Mouse (Mus musculus) liver, embryonic 16.5 days (tissue): Measurements from ENCODE around the gene Mfsd14a. TPM values are rescaled to one million over a fixed set of nuclear protein-coding genes. Genes with fewer than 3 reads are reported as not detected.

ENCODE experiments used
- ATAC-seq: fragments of 200-750 bp; cut with Nextera tagmentation; 2 replicates; pipeline ENCODE4 v1.8.0; 2017; ENCODE audit warnings: low read depth, mild to moderate bottlenecking, moderate number of reproducible peaks, moderate library complexity
- H3K27ac ChIP-seq: fragments of 300-500 bp; sonication (generic); 2 replicates; pipeline ENCODE4 v1.5.1; 2014; ENCODE audit warnings: mild to moderate bottlenecking, low read length
- H3K27me3 ChIP-seq: fragments of 300-500 bp; sonication (generic); 2 replicates; pipeline ENCODE4 v1.6.1; 2014; ENCODE audit warnings: low read depth, low read length, mixed read lengths; ENCODE audit not compliant: control insufficient read depth, insufficient read depth
- H3K36me3 ChIP-seq: fragments of 300-500 bp; sonication (generic); 2 replicates; pipeline ENCODE4 v1.6.1; 2014; ENCODE audit warnings: mild to moderate bottlenecking; ENCODE audit not compliant: control insufficient read depth, insufficient read depth
- H3K4me1 ChIP-seq: fragments of 300-500 bp; sonication (generic); 2 replicates; pipeline ENCODE4 v1.6.1; 2014; ENCODE audit warnings: low read depth, low read length, mixed read lengths; ENCODE audit not compliant: control insufficient read depth
- H3K4me2 ChIP-seq: fragments of 300-500 bp; sonication (generic); 2 replicates; pipeline ENCODE4 v1.6.1; 2014; ENCODE audit warnings: low read depth, low read length, mixed read lengths
- H3K4me3 ChIP-seq: fragments of 300-500 bp; sonication (generic); 2 replicates; pipeline ENCODE4 v1.5.1; 2014; ENCODE audit warnings: low read depth, mild to moderate bottlenecking, low read length
- H3K9ac ChIP-seq: fragments of 300-500 bp; sonication (generic); 2 replicates; pipeline ENCODE4 v1.6.1; 2014; ENCODE audit warnings: low read depth, low read length
- H3K9me3 ChIP-seq: fragments of 300-500 bp; sonication (generic); replicated peaks from 2 replicates; pipeline ENCODE4 v1.6.1; 2016; ENCODE audit warnings: low read length; ENCODE audit not compliant: control insufficient read depth
- WGBS: fragments of 180-500 bp; shearing (Covaris S2); extraction: QIAGEN DNeasy Blood & Tissue Kit; methylation state at CpG from one replicate; pipeline ENCODE4 v1.1.7; 2014; ENCODE audit not compliant: insufficient replicate concordance; 5-methylcytosine and 5-hydroxymethylcytosine counted together
- polyA plus RNA-seq: library from polyadenylated mRNA; unstranded; fragments of >200 nt; fragmentation: Nextera tagmentation; extraction: Ambion mirVana; gene quantifications from 2 replicates; pipeline ENCODE4 v1.2.1, GENCODE M21; 2015

The Mfsd14a gene
- polyA plus RNA-seq, 1 experiment from 2014 or later = 32.0 TPM

DNA sequence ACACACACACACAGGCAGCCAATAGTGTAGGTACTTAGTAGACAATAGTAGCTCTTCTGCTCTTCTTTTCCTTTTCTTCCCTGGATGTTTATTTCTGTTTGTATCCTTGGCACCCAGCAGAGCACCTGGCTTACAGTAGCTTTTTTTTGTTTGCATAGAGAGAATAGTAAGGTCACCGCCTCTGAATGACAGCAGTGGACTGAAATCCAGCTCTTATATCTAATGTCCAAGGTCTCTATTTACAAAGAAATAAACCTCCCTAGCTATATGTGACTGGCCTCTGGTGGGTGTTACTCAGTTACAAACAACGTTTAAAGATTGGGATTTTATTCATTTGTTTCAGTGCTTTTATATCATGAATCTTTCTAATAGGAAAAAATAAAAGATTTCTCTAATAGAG lies 62.8 kb downstream of the Mfsd14a start:
- Histone ChIP-seq H3K9me3 (no peaks in the 10 kb centered on the region), H3K4me1 (peaks cover 11% of the 10 kb centered on the region), H3K27ac (no peak overlapping the region), H3K27me3 (no peaks in the 10 kb centered on the region), H3K4me3 (no peak overlapping the region), H3K4me2 (no peak overlapping the region), H3K9ac (no peak overlapping the region), H3K36me3 (peaks cover 5% of the 10 kb centered on the region; the same call in 1 of the 2 replicates)
- no peak; the same call in 1 of the 2 replicates for ATAC-seq
- 75% methylated on average over 2 of the region's 2 CpGs for whole genome bisulfite sequencing

- H3K9me3 ChIP-seq = no peaks in the 10 kb centered on the region
- no peaks in the 10 kb centered on the region for H3K27me3 ChIP-seq
- peaks cover 13% of the 10 kb centered on the region for H3K4me1 ChIP-seq
- H3K4me3 ChIP-seq = peak overlapping the region; percentile 95
- H3K27ac ChIP-seq = peak overlapping the region; percentile 89
- H3K4me2 ChIP-seq = peak overlapping the region; percentile 65
- ATAC-seq = no peak
- WGBS = 6% methylated on average over 10 of the region's 10 CpGs
- H3K36me3 ChIP-seq = peaks cover 4% of the 10 kb centered on the region; the same call in 1 of the 2 replicates
- peak overlapping the region; percentile 93 for H3K9ac ChIP-seq
These were observed 66.9 kb downstream of the Mfsd14a start for GRCm38 (mm10) chr3:116595603-116595991.

DNA sequence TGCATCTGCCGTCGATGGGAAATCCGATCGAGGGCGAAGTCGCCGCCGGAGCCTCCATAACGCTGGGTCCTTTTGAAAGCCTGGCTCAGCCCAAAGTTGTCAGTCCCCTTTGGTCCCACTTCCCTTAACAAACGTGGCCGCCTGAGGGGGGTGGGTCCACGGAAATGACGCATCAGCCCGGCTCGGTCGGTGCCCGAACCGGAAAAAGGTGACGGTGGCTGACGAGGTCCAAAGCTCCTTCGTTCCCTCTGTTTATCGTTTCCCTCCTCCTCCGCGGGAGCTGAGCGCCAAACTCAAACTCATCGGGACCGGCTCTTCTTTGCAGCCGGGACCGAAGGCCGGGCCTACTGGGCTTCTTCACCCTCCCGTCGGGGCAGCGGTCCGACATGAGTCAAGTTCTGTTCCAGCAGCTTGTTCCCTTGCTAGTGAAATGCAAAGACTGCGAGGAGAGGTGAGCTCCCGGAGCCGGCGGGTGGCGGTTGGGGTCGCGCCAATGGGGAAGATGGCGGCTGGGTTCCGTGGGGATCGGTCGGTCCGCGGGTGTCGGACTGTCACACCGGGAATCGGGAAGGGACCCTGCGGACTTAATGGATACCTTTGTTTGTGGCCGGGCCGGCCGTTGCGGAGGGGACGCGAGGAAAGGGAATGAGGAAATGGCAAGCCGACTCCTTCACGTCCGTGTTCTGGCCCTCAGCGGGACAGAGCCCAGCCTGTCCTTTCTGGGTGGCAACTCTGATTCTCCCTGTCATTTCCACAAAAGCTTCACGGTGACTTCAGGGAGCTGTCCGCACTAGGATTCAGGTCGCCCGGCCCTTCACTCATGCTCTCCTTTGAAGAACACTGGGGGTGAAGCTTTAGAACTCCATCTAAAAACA lies 67.5 kb downstream of the Mfsd14a start, which contains the start of gene Sass6:
Gene Sass6, plus strand, starts transcription at position 255 of the 875 bp plus-strand sequence.
- no peaks in the 10 kb centered on the region for H3K9me3 ChIP-seq
- peaks cover 4% of the 10 kb centered on the region; the same call in 1 of the 2 replicates for H3K36me3 ChIP-seq
- ATAC-seq = peak; percentile 96
- peak within 1 kb of the TSS; percentile 89 for H3K27ac ChIP-seq
- H3K9ac ChIP-seq = peak within 1 kb of the TSS; percentile 93
- no peaks in the 10 kb centered on the region for H3K27me3 ChIP-seq
- peaks cover 13% of the 10 kb centered on the region for H3K4me1 ChIP-seq
- peak within 1 kb of the TSS; percentile 75 for H3K4me2 ChIP-seq
- WGBS = under 1% methylated on average over 64 of the region's 65 CpGs
- H3K4me3 ChIP-seq = peak within 1 kb of the TSS; percentile 95

- 2% methylated on average over 22 of the region's 22 CpGs for WGBS
- Histone ChIP-seq H3K4me1 (peaks cover 13% of the 10 kb centered on the region), H3K9ac (peak overlapping the region; percentile 93), H3K9me3 (no peaks in the 10 kb centered on the region), H3K4me2 (peak overlapping the region; percentile 75), H3K27me3 (no peaks in the 10 kb centered on the region), H3K36me3 (peaks cover 8% of the 10 kb centered on the region; the same call in 1 of the 2 replicates), H3K27ac (peak overlapping the region; percentile 58), H3K4me3 (peak overlapping the region; percentile 95)
- peak; percentile 33 for ATAC-seq
These were observed 68.3 kb downstream of the Mfsd14a start for GRCm38 (mm10) chr3:116594076-116594727.

- no peak overlapping the region for H3K27ac ChIP-seq
- H3K4me3 ChIP-seq = no peak overlapping the region
- no peak overlapping the region for H3K4me2 ChIP-seq
- ATAC-seq = no peak
- H3K9ac ChIP-seq = no peak overlapping the region
- H3K9me3 ChIP-seq = no peaks in the 10 kb centered on the region
- WGBS = 84% methylated on average over 9 of the region's 9 CpGs
- no peaks in the 10 kb centered on the region for H3K27me3 ChIP-seq
- peaks cover 28% of the 10 kb centered on the region for H3K36me3 ChIP-seq
- no peaks in the 10 kb centered on the region for H3K4me1 ChIP-seq
These were observed 80.3 kb downstream of the Mfsd14a start for GRCm38 (mm10) chr3:116582201-116582600.

Other genes starting within 250 kb of the Mfsd14a start
- 2.0 TPM in 2 replicates for gene Cdc14a, start 238.6 kb downstream of the Mfsd14a start, polyA plus RNA-seq
- gene Rtca, start 154.5 kb downstream of the Mfsd14a start, polyA plus RNA-seq = 19.9 and 20.9 TPM in 2 replicates
- gene Dbt, start 149.6 kb downstream of the Mfsd14a start, polyA plus RNA-seq = 19.4 and 19.9 TPM in 2 replicates
- 2.2 and 2.7 TPM in 2 replicates for gene Lrrc39, start 99.7 kb downstream of the Mfsd14a start, polyA plus RNA-seq
- 17.3 and 17.8 TPM in 2 replicates for gene Sass6, start 67.7 kb downstream of the Mfsd14a start, polyA plus RNA-seq
- 7.0 and 7.3 TPM in 2 replicates for gene Trmt13, start 48.1 kb downstream of the Mfsd14a start, polyA plus RNA-seq
- gene Gm43191, start 18.6 kb upstream of the Mfsd14a start, polyA plus RNA-seq = not detected in 2 replicates
- 7.0 and 7.2 TPM in 2 replicates for gene Slc35a3, start 50.2 kb upstream of the Mfsd14a start, polyA plus RNA-seq
- gene Agl, start 145.5 kb upstream of the Mfsd14a start, polyA plus RNA-seq = 14.3 and 19.6 TPM in 2 replicates
- gene Frrs1, start 196.8 kb upstream of the Mfsd14a start, polyA plus RNA-seq = 44.2 and 51.8 TPM in 2 replicates